Mouse (Mus musculus): ENCODE measurements around the gene Nelfb. TPM values are rescaled to one million over a fixed set of nuclear protein-coding genes. Genes with fewer than 3 reads are reported as not detected.

Gene Nelfb
- total RNA-seq, 4 experiments from 2014 or later = 38.5 to 49.3 (median 39.5) TPM

DNA sequence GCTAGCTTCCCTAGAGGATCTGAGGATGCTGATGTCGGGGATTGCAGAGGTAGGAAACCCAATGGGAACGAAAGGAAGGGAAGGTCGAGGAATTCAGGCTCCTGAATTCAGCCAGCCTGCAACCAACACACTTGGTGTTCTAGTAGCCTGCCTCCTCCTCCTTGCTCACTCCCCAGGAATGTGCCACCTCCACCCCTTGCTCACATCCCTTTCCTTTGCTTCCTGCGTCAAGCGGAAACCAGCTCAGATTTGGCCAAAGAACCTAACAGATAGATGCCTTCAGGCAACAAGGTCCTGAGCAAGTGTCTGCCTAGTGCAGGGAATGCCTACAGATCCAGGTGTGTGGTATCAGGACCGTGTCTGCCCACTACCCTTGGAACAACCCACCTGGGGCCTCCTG lies 34.7 kb downstream of the Nelfb start:
- DNase-seq (ENCODE audit: low spot score) = peak; percentile 72

DNA sequence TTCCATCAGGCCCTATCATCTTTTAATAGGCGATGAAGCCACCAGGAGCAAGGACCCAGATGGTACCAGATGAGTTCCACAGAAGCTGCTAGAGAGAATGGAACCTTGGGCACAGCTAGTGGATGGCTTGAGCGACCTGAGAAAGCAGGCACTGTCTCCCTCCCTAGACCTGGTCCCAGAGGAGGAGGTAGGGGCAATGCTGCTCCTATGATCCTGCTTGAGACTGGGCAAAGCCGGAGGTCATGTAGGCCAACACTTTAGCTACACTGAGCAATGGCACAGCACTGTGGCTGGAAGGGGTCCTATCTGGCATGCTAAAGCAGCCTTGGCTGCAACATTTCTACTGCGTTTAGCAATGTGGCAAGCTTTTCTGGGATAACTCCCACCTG lies 35.6 kb downstream of the Nelfb start:
- no peak for DNase-seq (ENCODE audit: low spot score)

DNA sequence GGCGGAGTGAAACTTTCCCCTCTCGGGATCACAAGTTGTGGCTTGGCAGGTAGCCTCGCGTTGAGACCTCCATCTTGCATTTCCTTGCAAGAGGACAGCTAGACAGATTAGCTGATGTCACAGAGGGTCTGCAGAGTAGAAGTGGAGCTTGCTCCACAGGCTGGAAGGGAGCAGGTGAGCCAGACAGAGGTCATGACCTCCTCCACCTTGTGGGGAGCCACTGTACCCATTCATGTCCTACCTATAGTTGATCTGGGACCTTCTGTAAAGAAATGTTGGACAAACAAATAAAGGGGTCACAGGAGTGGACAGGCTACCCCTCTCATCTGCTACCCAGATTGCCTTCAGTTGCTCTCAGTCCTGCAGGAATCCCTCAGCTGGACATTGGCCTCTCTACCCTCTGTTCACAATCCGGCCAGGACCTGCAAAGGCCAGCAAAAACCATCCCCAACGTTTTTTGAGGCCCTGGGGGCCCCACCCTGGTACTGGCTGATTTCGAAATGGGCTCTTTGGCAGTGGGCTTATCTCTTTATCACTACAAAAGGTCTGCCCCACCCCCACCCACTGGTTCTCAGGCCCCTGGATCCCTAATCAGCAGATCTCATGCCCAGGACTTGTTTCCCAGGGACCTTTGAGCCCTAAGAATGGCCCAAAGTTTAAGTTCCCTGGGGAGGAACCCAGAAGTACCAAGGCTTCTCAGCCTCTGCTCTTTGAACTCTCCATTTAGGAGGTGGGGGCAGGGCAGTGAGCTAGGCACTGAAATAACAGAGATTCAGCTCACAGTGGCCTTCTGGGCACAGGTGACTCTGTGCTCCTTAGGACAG lies 36.2 kb downstream of the Nelfb start:
- DNase-seq (ENCODE audit: low spot score) = no peak

DNA sequence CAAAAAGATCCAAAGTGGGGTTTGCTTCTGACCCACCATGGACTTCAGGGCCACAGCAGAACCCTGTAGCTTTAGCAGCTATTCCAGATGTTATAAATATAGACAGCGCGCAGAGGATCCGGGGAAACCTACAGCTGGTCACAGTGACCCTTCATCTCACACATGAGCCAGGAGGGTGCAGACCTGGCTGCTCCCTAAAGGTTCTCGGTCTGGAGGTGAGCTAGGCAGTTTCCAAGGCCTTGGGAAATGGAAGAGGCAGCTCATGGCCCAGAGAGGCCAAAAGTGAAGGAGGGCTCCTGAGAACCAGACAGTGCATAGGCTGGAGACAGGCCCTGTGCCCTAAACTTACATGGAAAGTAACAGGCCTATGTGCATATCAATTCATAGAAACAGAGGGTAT lies 37.5 kb downstream of the Nelfb start:
- no peak for DNase-seq (ENCODE audit: low spot score)

DNA sequence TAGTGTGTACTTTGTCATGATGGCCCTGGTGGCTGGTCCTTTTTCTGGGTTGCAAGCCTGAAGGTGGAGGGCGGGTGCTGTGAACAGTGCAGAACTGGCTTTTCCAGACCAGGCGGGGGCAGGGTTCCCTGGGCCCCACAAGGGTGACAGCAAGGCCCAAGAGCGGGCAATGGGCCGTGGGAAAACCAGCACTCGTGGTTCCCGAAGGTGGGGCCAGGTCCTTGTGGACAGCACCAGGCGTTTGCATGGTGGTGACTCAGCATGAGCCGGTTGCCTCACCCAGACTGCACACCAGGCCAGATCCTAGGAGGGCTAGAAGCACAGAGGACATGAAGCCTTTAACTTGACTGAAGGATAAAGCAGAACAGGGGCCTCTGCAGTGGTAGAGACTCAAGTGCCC lies 38.7 kb downstream of the Nelfb start:
- DNase-seq (ENCODE audit: low spot score) = no peak

DNA sequence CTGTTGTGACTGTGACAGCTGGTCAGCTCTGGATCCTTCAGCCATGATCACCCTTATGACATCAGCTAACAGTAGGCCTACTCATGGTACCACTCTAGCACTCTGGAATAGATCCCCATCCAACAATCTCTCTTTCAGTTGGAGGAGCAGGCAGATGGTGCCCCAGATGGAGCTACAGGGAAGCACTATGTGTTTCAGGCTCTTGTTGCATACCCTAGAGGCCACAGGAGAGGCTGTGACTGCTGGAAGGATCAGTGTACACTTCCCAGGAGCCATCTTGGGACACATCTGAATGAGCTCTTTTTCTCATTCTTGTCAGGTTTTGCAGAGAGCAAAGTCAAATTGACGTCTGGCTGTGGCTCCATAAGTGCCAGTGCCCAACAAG lies 39.5 kb downstream of the Nelfb start:
- DNase-seq (ENCODE audit: low spot score) = no peak

DNA sequence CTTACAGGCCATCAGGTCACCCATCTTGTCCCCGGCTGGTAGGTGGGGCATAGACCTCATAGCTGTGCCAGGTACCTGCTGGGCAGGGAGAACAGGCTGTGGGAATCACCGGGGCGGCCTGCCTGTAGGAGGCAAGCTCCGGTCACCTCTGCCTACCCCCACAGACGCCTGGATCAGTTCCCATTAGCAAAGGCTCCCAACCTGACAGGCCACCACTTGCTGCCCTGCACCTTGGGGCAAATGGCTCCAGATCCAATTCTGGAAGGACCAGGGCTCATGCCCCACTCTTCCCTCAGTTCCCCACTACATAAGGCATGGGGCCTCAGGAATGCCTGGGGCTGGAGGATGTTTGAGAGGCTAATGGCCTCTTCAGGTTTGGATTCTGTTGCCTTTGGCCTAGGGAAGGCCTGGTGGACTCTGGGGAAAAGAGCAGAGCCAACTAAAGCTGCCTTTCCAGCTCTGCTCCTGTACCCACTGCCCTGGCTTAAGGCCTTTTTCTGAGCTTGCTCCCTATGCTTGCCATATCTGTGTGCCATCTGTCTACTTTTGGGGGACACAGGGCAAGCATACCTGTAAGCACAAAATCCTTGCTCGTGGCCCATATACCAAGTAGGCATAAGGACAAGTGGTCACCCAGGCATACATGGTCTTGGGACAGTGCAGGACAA lies 40.1 kb downstream of the Nelfb start:
- no peak for DNase-seq (ENCODE audit: low spot score)

DNA sequence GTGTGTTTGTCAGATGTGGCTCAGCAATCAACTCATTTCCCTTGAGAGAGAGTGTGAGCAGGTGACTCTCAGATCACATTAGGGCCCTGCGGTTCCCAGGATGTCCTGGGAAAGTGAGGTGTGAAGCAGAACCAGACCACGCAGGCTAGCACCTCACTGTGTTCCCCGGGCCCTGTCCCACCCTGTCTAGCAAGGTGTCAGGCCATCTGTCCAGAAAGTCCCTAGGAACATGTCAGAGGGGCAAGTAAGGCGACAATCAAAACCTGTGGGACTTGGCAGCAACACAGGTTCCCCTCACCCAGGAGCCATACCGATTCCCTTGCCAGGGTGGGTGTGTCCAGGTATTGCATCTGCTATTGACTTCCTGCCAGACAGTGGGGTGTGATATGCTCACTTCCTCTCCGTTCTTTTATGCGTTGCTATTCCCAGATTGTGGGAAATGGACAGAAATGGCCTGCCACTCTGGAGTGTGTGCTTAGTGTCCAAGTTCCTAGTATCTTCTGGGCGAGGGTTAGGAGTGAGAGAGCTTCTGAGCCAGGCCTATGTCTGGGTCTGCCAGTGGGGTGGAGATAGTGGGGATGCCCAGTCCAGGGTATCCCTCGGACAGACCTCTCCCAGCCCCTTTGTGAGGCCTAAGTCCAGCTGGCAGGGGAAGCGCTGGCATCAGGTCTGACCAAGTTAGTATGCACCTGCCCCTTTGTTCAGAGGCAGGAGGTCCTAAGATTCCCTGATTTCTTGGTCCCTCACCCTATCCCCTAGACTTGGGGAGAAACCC lies 40.8 kb downstream of the Nelfb start:
- no peak for DNase-seq (ENCODE audit: low spot score)

DNA sequence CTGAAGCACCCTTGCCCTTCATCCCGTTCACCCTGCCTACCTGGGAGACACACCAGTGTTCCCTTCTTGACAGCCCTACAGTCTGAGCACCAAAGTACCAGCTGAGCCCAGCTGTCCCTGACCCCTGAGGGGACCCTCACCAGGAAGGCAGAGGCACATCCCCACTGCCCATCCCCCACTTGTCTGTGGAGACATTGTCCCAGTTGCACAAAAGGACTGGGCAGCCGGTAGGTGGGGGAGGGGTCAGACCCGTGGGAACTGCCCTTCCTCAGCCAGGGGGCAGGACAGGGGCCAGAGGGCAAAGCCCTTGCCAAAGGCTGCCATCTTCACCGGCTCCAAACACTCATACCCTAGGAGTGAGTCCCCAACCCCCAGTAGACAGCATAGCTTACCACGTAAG lies 41.5 kb downstream of the Nelfb start:
- no peak for DNase-seq (ENCODE audit: low spot score)

DNA sequence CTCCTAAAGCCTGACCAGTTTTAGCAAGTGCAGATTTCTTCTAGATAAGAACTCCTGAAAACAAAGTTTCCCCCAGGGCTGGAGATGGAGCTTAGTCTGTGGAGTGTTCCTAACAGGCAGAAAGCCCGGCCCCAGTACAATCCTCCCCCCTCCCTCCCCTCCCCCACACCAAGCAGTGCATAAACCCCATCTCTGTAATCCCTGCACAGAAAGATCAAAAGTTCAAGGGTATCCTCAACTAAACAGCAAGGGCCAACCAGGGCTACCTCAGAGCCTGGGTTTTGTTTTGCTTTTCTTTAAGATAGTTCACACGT lies 42.7 kb downstream of the Nelfb start:
- no peak for DNase-seq (ENCODE audit: low spot score)

DNA sequence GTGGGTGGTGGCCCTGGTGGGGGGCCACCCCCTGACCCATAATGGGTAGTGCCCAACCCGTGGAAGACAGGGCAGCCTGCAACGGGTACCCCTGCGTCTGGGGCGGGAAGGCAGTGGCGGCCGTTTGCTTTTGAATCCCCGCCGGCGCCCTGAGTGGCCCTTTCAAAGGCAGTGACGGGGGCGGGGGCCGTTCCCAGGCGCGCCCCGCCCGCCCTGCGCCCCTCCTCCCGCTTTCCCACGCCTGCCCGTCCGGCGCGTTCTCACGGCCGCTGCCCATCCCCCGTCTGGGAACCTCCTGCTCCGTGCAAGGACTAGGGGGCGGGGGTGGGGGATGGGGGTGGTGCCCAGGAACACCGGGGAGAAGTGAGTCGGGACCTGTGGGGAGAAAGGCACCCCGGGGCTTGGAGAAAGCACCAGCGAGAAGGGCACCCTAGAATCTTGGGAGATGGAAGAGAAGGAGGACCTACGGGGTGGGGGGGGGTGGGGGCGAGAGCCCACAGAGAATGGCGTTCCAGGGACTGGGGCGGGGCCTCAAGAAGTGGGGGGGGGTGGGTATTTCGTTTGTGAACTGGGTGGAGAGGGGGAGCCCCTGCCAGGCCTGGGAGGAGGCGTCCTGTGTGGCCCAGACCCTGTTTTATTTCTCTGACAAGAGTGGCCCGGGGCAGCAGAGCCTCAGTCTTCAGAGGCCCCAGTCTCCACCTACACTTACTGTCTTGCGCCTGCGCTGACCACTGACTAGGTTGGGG lies 43.2 kb downstream of the Nelfb start:
- DNase-seq (ENCODE audit: low spot score) = no peak

DNA sequence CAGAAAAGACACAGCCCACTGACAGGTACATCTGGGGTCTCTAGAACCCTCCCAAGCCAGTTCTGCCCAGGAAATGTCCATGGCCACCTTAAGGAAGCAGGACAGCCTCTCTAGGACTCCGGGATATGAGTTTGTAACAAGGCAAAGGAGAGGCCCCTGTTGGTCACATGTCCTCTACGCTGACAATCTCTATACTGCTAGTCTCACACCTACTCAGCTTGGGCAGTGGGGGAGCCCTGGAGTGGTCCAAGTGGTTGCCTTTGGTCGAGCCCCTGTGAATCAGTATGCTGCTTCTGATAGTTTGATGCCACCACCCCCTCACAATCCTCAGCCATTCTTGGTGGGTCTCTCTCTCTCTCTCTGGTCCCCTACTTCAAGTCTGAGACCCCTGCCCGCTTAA lies 43.8 kb downstream of the Nelfb start:
- no peak for DNase-seq (ENCODE audit: low spot score)

DNA sequence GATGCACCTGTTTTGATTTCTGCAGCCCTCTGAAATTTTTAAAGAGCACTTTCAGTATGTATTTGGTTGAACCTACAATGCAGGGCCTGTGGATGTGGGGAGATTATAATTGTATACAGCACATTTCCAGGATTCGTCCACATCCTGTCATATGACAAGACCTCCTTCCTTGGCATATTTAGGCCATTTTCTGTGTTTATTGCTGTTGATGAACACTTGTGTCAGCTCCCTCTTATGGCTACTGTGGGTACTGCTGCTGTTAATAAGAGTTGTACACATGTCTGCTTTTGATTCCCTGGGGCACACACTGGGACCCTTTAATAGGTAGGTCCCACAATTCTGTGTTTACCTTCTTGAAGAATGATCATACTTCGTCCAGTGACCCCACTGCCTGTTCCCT lies 53.6 kb downstream of the Nelfb start:
- DNase-seq (ENCODE audit: low spot score) = no peak

DNA sequence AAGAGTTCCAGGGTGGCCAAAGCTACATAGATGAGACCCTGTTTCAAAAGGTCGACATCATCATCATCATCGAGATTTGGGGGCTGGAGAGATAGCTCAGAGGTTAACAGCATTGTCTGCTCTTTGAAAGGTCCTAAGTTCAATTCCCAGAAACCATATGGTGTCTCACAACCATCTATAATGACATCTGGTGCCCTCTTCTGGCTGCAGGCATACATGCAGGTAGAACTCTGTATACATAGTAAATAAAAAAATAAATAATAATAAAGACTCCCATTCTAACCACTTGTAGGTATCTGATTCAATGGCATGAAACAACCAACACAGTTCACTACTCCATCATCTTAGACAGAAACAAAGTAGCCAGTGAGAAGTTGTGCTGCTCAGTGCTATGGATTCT lies 54.3 kb downstream of the Nelfb start:
- no peak for DNase-seq (ENCODE audit: low spot score)

DNA sequence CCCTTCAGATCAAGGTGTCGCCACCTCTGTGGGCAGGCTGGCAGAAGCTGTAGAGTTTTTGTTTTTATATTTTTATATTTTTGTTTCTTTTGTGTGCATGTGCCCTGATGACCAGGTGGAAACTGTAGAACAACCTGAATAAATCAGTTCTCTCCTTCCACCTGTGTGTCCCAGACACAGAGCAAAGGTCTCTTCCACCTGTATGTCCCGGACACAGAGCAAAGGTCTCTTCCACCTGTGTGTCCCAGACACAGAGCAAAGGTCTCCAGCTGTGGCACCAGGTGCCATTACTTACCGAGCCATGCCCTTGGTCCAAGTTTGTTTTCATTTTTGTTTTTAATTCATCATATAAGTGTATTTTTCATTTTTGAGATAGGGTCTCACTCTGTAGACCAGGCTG lies 55.1 kb downstream of the Nelfb start:
- DNase-seq (ENCODE audit: low spot score) = no peak

DNA sequence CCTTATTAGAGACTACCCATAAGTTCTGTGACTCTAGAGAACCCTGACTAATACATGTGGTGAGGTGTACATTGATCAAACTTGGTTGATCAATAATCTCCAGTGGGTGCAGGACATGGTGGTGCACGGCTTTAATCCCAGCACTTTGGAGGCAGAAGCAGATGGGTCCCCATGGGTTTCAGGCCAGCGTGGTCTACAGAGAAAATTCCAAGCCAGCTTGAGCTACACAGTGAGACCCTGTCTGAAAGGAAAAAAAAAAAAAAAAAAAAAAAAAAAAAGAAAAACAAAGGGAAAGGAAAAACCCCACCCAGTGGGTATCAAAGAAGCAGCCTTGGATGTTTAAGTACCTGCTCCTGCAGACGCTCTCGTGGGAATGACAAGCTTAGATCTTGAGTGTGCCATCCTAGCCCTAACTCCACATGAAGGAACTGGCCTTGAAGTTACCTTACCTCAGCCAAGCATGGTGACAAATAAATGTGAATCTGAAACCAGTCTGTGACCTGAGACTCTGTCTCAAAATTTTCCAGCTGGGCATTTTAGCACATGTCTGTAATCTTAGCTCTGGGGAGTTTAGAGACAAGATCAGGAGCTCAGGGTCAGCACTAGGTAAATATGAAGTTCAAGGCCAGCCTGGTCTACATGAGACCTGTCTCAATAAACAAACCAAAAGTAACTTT lies 59.9 kb downstream of the Nelfb start:
- DNase-seq (ENCODE audit: low spot score) = no peak

Other genes starting within 250 kb of the Nelfb start
- 1 to 10 TPM; 4.6 to 7.5 (median 6.2) TPM for gene Dph7, start 249.1 kb downstream of the Nelfb start, total RNA-seq (2022)
- gene Mrpl41, start 236.4 kb downstream of the Nelfb start, total RNA-seq (2022) = 100 to 1,000 TPM in 1 of 4 experiments, 10 to 100 TPM in 3; 89.6 to 108 (median 95.0) TPM
- gene Pnpla7, start 235.5 kb downstream of the Nelfb start, total RNA-seq (2022) = 10 to 100 TPM; 25.2 to 36.0 (median 28.7) TPM
- 10 to 100 TPM; 11.7 to 15.9 (median 12.2) TPM for gene Nsmf, start 157.1 kb downstream of the Nelfb start, total RNA-seq (2022)
- not detected for gene Entpd8, start 131.2 kb downstream of the Nelfb start, total RNA-seq (2022)
- gene Noxa1, start 116.3 kb downstream of the Nelfb start, total RNA-seq (2022) = not detected
- gene Nrarp, start 30.7 kb downstream of the Nelfb start, total RNA-seq (2022) = 1 to 10 TPM; 5.0 to 9.4 (median 9.2) TPM
- gene Tor4a, start 14.6 kb downstream of the Nelfb start, total RNA-seq (2022) = 1 to 10 TPM; 3.9 to 5.0 (median 4.7) TPM
- gene Stpg3, start 3.1 kb upstream of the Nelfb start, total RNA-seq (2022) = not detected
- not detected for gene Fam166a, start 7.3 kb upstream of the Nelfb start, total RNA-seq (2022)
- 100 to 1,000 TPM; 308 to 380 (median 323) TPM for gene Tubb4b, start 13.2 kb upstream of the Nelfb start, total RNA-seq (2022)
- not detected for gene Slc34a3, start 22.9 kb upstream of the Nelfb start, total RNA-seq (2022)
- gene Rnf224, start 25.3 kb upstream of the Nelfb start, total RNA-seq (2022) = not detected
- 1 to 10 TPM in 2 of 4 experiments, under 1 TPM in 2; 0.53 to 1.7 (median 1.2) TPM for gene Rnf208, start 30.8 kb upstream of the Nelfb start, total RNA-seq (2022)
- not detected for gene Cysrt1, start 31.0 kb upstream of the Nelfb start, total RNA-seq (2022)
- gene AL732309.1, start 35.4 kb upstream of the Nelfb start, total RNA-seq (2022) = 1 to 10 TPM; 1.8 to 2.4 (median 2.1) TPM
- 10 to 100 TPM; 11.4 to 16.1 (median 13.6) TPM for gene Tmem203, start 44.0 kb upstream of the Nelfb start, total RNA-seq (2022)
- gene Tprn, start 51.1 kb upstream of the Nelfb start, total RNA-seq (2022) = 1 to 10 TPM; 4.0 to 8.6 (median 6.7) TPM
- gene Ssna1, start 60.9 kb upstream of the Nelfb start, total RNA-seq (2022) = 10 to 100 TPM; 39.5 to 47.1 (median 40.1) TPM
- gene Anapc2, start 61.0 kb upstream of the Nelfb start, total RNA-seq (2022) = 10 to 100 TPM; 36.8 to 39.8 (median 37.6) TPM
- gene Tmem210, start 76.7 kb upstream of the Nelfb start, total RNA-seq (2022) = not detected
- not detected for gene Lrrc26, start 78.4 kb upstream of the Nelfb start, total RNA-seq (2022)
- under 1 TPM in 2 of 4 experiments, not detected in 2; 0.09 to 0.11 TPM for gene Grin1, start 107.7 kb upstream of the Nelfb start, total RNA-seq (2022)
- gene Man1b1, start 120.8 kb upstream of the Nelfb start, total RNA-seq (2022) = 10 to 100 TPM; 19.9 to 28.2 (median 22.5) TPM
- 1 to 10 TPM; 3.8 to 5.2 (median 5.1) TPM for gene Dpp7, start 144.9 kb upstream of the Nelfb start, total RNA-seq (2022)
- gene Uap1l1, start 154.2 kb upstream of the Nelfb start, total RNA-seq (2022) = 10 to 100 TPM in 1 of 4 experiments, 1 to 10 TPM in 3; 8.9 to 10.7 (median 9.5) TPM
- gene Sapcd2, start 160.8 kb upstream of the Nelfb start, total RNA-seq (2022) = not detected
- gene Entpd2, start 184.4 kb upstream of the Nelfb start, total RNA-seq (2022) = 10 to 100 TPM; 11.6 to 14.4 (median 12.6) TPM
- gene Npdc1, start 187.9 kb upstream of the Nelfb start, total RNA-seq (2022) = 10 to 100 TPM; 25.3 to 35.8 (median 33.6) TPM
- gene Fut7, start 211.8 kb upstream of the Nelfb start, total RNA-seq (2022) = under 1 TPM in 2 of 4 experiments, not detected in 2; 0.16 to 0.60 TPM
- 10 to 100 TPM; 42.5 to 47.2 (median 45.2) TPM for gene Abca2, start 217.2 kb upstream of the Nelfb start, total RNA-seq (2022)
- gene Clic3, start 245.3 kb upstream of the Nelfb start, total RNA-seq (2022) = 1 to 10 TPM; 1.3 to 3.6 (median 2.3) TPM
- gene Paxx, start 249.6 kb upstream of the Nelfb start, total RNA-seq (2022) = 10 to 100 TPM; 21.4 to 30.7 (median 23.3) TPM

All from heart, adult 8-10 months (tissue).